Mouse (Mus musculus) liver, embryonic 16.5 days (tissue): ENCODE measurements at regions not wholly inside any gene's neighbourhood (a gene's known extent, or its start where the extent isn't known, plus 50 kb on each side); places are given as distances from the start of the nearest gene placed in this dataset.

ENCODE experiments used
- ATAC-seq: fragments of 200-750 bp; cut with Nextera tagmentation; 2 replicates; pipeline ENCODE4 v1.8.0; 2017; ENCODE audit warnings: low read depth, mild to moderate bottlenecking, moderate number of reproducible peaks, moderate library complexity
- H3K27ac ChIP-seq: fragments of 300-500 bp; sonication (generic); 2 replicates; pipeline ENCODE4 v1.5.1; 2014; ENCODE audit warnings: mild to moderate bottlenecking, low read length
- H3K27me3 ChIP-seq: fragments of 300-500 bp; sonication (generic); 2 replicates; pipeline ENCODE4 v1.6.1; 2014; ENCODE audit warnings: low read depth, low read length, mixed read lengths; ENCODE audit not compliant: control insufficient read depth, insufficient read depth
- H3K36me3 ChIP-seq: fragments of 300-500 bp; sonication (generic); 2 replicates; pipeline ENCODE4 v1.6.1; 2014; ENCODE audit warnings: mild to moderate bottlenecking; ENCODE audit not compliant: control insufficient read depth, insufficient read depth
- H3K4me1 ChIP-seq: fragments of 300-500 bp; sonication (generic); 2 replicates; pipeline ENCODE4 v1.6.1; 2014; ENCODE audit warnings: low read depth, low read length, mixed read lengths; ENCODE audit not compliant: control insufficient read depth
- H3K4me2 ChIP-seq: fragments of 300-500 bp; sonication (generic); 2 replicates; pipeline ENCODE4 v1.6.1; 2014; ENCODE audit warnings: low read depth, low read length, mixed read lengths
- H3K4me3 ChIP-seq: fragments of 300-500 bp; sonication (generic); 2 replicates; pipeline ENCODE4 v1.5.1; 2014; ENCODE audit warnings: low read depth, mild to moderate bottlenecking, low read length
- H3K9ac ChIP-seq: fragments of 300-500 bp; sonication (generic); 2 replicates; pipeline ENCODE4 v1.6.1; 2014; ENCODE audit warnings: low read depth, low read length
- H3K9me3 ChIP-seq: fragments of 300-500 bp; sonication (generic); replicated peaks from 2 replicates; pipeline ENCODE4 v1.6.1; 2016; ENCODE audit warnings: low read length; ENCODE audit not compliant: control insufficient read depth
- WGBS: fragments of 180-500 bp; shearing (Covaris S2); extraction: QIAGEN DNeasy Blood & Tissue Kit; methylation state at CpG from one replicate; pipeline ENCODE4 v1.1.7; 2014; ENCODE audit not compliant: insufficient replicate concordance; 5-methylcytosine and 5-hydroxymethylcytosine counted together

DNA sequence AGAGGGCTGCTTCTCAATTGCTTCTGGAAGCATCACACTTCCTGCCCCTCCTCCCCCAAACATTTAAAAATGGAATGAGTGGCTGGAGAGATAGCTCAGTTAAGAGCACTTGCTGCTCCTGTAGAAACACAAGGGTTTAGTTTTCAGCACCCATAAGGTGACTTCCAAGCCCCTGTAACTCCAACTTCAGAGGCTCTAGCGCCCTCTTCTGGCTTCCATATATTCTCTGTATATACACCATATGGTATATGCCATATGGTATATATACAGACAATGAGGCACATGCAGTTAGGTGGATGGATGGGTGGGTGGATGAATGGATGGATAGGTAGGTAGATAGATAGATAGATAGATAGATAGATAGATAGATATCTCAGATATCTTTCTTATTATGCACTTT, 483.2 kb upstream of the Nox3 start:
- H3K27me3 ChIP-seq = no peaks in the 10 kb centered on the region
- H3K4me2 ChIP-seq = no peak overlapping the region
- H3K4me3 ChIP-seq = no peak overlapping the region
- ATAC-seq = no peak
- H3K36me3 ChIP-seq = no peaks in the 10 kb centered on the region
- no peak overlapping the region for H3K27ac ChIP-seq
- no peak overlapping the region for H3K9ac ChIP-seq
- no peaks in the 10 kb centered on the region for H3K4me1 ChIP-seq
- WGBS = 49% methylated on average over 1 of the region's 1 CpGs
- no peaks in the 10 kb centered on the region for H3K9me3 ChIP-seq

- WGBS = 82% methylated on average over 1 of the region's 1 CpGs
- no peak for ATAC-seq
- no peak overlapping the region for H3K4me2 ChIP-seq
Observed at GRCm38 (mm10) chr17:4182106-4182505, 486.0 kb upstream of the Nox3 start.

GRCm38 (mm10) chr17:4186802-4187201, 490.7 kb upstream of the Nox3 start:
- no peak overlapping the region for H3K9ac ChIP-seq
- 57% methylated on average over 9 of the region's 9 CpGs for WGBS
- no peaks in the 10 kb centered on the region for H3K4me1 ChIP-seq
- no peak overlapping the region for H3K27ac ChIP-seq
- H3K4me2 ChIP-seq = no peak overlapping the region
- no peak overlapping the region for H3K4me3 ChIP-seq
- H3K27me3 ChIP-seq = no peaks in the 10 kb centered on the region
- no peaks in the 10 kb centered on the region for H3K36me3 ChIP-seq
- no peaks in the 10 kb centered on the region for H3K9me3 ChIP-seq
- no peak for ATAC-seq

More at GRCm38 (mm10) chr17:4182106-4182505, 486.0 kb upstream of the Nox3 start:
- no peaks in the 10 kb centered on the region for H3K36me3 ChIP-seq
- H3K9ac ChIP-seq = no peak overlapping the region
- H3K9me3 ChIP-seq = no peaks in the 10 kb centered on the region
- no peak overlapping the region for H3K4me3 ChIP-seq
- H3K27ac ChIP-seq = no peak overlapping the region
- no peaks in the 10 kb centered on the region for H3K4me1 ChIP-seq
- H3K27me3 ChIP-seq = no peaks in the 10 kb centered on the region

DNA sequence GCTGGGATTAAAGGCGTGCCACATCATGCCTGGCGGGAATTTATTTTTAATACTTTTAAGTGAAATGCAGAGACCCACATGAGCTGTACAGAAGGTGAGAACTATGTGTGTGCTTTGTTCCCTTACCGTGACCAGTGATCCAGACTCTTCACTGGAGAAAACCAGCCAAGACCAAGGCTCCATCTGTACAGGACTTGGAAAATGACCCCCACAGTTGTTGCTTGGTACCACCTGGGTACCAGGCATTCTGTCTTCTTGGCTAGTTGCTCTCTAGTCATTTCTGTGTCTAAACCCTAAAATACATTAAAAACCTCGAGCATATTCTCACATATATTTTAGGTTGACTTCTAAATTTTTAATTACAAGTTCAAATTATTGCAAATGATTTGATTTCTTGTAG, 491.5 kb upstream of the Nox3 start:
- 52% methylated on average over 4 of the region's 4 CpGs for WGBS
- ATAC-seq = no peak

DNA sequence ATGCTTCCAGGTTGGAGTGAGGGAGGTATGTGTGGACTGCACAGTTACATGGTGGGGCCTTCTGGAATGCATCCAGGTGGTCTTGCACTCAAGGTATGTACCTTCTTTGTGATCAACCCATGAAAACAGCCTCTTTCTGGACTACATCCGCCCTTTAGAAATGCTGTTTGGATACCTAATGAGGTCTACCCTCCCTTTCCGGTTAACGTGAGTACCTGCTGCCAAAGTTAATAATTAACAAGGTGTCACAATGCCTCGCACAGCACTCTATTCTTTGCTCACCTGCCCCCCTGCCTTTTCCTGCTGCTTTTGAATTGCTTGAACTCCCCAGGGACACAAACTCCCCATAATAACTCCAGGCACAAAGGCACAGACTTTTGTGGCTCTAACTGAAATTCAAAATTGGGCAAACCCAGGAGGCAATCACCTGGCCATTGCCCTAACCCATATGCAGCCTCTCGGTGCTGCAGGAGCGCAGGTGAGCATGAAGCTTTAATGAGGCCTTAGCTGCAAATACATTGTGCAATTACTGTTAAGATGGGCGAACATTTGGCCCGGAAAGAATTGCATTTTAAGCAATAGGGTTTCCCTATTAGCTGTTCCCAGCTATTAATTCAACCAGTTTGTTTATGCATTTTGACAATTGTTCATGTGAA, 500.9 kb upstream of the Nox3 start:
- WGBS = 53% methylated on average over 8 of the region's 8 CpGs
- Histone ChIP-seq H3K4me2 (no peak overlapping the region), H3K27ac (no peak overlapping the region), H3K9ac (no peak overlapping the region), H3K4me3 (no peak overlapping the region), H3K27me3 (no peaks in the 10 kb centered on the region), H3K36me3 (no peaks in the 10 kb centered on the region), H3K4me1 (no peaks in the 10 kb centered on the region), H3K9me3 (no peaks in the 10 kb centered on the region)
- ATAC-seq = no peak

More for the DNA sequence above, 491.5 kb upstream of the Nox3 start:
- H3K4me2 ChIP-seq = no peak overlapping the region
- H3K27me3 ChIP-seq = no peaks in the 10 kb centered on the region
- H3K9me3 ChIP-seq = no peaks in the 10 kb centered on the region
- H3K9ac ChIP-seq = no peak overlapping the region
- H3K27ac ChIP-seq = no peak overlapping the region
- no peaks in the 10 kb centered on the region for H3K4me1 ChIP-seq
- no peak overlapping the region for H3K4me3 ChIP-seq
- no peaks in the 10 kb centered on the region for H3K36me3 ChIP-seq

DNA sequence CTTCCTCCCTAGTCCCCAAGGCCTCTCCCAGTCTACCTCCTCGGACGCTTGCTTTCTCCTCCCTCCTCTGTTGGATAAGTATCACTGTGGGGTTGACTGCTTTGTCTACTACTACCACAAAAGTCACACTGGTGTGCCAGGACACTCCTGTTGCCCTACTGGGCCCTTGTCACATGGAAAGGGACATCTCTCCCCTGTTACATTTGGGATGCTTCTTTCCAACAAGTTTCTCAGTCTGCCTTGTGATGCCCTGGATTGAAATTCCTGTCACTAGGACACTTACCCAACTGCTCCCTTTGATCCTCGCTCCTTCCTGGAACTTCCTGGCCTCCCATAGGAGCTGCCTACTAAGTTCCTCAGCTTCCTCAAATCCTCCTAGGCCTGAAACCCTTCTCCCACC, 501.9 kb upstream of the Nox3 start:
- no peaks in the 10 kb centered on the region for H3K27me3 ChIP-seq
- H3K4me2 ChIP-seq = no peak overlapping the region
- H3K36me3 ChIP-seq = no peaks in the 10 kb centered on the region
- H3K9ac ChIP-seq = no peak overlapping the region
- no peak overlapping the region for H3K4me3 ChIP-seq
- no peaks in the 10 kb centered on the region for H3K9me3 ChIP-seq
- no peak for ATAC-seq
- no peak overlapping the region for H3K27ac ChIP-seq
- WGBS = 54% methylated on average over 3 of the region's 3 CpGs
- H3K4me1 ChIP-seq = no peaks in the 10 kb centered on the region

GRCm38 (mm10) chr17:4199698-4200153, 503.7 kb upstream of the Nox3 start:
- Histone ChIP-seq H3K36me3 (no peaks in the 10 kb centered on the region), H3K27me3 (no peaks in the 10 kb centered on the region), H3K9me3 (no peaks in the 10 kb centered on the region), H3K27ac (no peak overlapping the region), H3K4me3 (no peak overlapping the region), H3K4me2 (no peak overlapping the region), H3K9ac (no peak overlapping the region), H3K4me1 (no peaks in the 10 kb centered on the region)
- WGBS = 54% methylated on average over 2 of the region's 2 CpGs
- ATAC-seq = no peak

DNA sequence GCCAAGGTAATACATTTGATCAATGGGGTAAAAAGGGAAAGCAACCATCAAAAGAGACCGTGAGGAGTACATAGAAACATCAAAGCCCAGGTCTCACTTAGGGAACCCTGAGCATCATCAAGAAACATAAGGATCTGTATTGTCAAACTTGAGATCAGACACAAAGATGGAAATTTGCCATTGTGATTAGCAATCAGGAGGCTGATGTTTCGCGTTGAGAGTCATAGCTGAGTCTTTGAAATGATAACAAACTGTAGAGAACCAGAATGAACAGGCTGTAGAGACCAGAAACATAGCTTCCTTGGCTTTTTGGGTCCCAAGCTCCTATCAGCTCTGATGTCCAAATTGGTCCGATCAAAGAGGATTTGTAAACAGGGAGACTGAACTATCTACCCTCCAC, 505.2 kb upstream of the Nox3 start:
- no peaks in the 10 kb centered on the region for H3K27me3 ChIP-seq
- H3K4me3 ChIP-seq = no peak overlapping the region
- no peaks in the 10 kb centered on the region for H3K4me1 ChIP-seq
- ATAC-seq = no peak
- 64% methylated on average over 4 of the region's 4 CpGs for WGBS
- H3K27ac ChIP-seq = no peak overlapping the region
- H3K9me3 ChIP-seq = no peaks in the 10 kb centered on the region
- H3K9ac ChIP-seq = no peak overlapping the region
- no peak overlapping the region for H3K4me2 ChIP-seq
- no peaks in the 10 kb centered on the region for H3K36me3 ChIP-seq

DNA sequence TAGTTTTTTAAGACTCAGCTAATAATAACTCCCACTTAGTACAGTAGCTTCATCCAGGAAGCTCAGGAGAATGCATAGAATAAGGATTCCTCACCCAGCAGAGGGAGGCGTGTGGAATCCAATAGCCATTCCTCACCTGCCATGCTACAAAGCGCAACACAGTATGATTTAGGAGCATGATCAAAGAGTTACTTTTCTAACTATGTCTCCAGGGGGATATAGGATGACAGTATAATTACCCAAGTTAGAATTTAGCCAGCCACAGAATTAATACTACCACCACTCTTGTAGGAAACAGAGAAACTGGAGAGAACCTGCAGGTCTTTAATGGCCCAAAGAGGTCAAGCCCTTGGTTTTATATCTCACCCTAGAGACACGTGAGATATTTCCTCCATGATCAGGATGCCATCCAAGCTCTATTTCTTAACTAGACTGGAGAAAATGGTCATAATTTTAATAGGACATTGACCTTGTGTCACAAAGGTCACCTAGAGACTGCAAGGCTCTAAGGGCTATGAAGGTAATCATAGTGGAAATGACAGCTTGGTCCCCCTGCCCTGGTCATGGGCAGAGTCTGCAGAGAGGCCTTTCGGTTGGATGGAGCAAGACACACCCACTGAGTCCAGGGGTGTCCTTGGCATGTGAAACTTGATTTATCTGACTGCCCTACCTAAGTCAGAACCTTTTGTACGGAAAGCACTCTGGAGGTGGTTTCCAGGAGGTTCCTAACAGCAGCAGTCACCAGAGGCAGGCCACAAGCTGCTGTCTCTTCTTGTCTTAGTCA, 512.3 kb upstream of the Nox3 start:
- no peaks in the 10 kb centered on the region for H3K27me3 ChIP-seq
- H3K9ac ChIP-seq = no peak overlapping the region
- no peaks in the 10 kb centered on the region for H3K9me3 ChIP-seq
- no peaks in the 10 kb centered on the region for H3K36me3 ChIP-seq
- no peak overlapping the region for H3K4me2 ChIP-seq
- H3K4me3 ChIP-seq = no peak overlapping the region
- H3K27ac ChIP-seq = no peak overlapping the region
- no peaks in the 10 kb centered on the region for H3K4me1 ChIP-seq
- no peak for ATAC-seq
- WGBS = 60% methylated on average over 5 of the region's 5 CpGs
